Mouse (Mus musculus): ENCODE measurements around the gene Odr4. TPM values are rescaled to one million over a fixed set of nuclear protein-coding genes. Genes with fewer than 3 reads are reported as not detected.

Gene Odr4
- total RNA-seq (2012; rRNA removed) (26.6 and 34.0 TPM in 2 replicates), total RNA-seq (2014; rRNA removed) (54.7 and 60.0 TPM in 2 replicates), polyA plus RNA-seq (2012; ENCODE audit: insufficient read length, low read depth) (25.0 and 27.6 TPM in 2 replicates)

DNA sequence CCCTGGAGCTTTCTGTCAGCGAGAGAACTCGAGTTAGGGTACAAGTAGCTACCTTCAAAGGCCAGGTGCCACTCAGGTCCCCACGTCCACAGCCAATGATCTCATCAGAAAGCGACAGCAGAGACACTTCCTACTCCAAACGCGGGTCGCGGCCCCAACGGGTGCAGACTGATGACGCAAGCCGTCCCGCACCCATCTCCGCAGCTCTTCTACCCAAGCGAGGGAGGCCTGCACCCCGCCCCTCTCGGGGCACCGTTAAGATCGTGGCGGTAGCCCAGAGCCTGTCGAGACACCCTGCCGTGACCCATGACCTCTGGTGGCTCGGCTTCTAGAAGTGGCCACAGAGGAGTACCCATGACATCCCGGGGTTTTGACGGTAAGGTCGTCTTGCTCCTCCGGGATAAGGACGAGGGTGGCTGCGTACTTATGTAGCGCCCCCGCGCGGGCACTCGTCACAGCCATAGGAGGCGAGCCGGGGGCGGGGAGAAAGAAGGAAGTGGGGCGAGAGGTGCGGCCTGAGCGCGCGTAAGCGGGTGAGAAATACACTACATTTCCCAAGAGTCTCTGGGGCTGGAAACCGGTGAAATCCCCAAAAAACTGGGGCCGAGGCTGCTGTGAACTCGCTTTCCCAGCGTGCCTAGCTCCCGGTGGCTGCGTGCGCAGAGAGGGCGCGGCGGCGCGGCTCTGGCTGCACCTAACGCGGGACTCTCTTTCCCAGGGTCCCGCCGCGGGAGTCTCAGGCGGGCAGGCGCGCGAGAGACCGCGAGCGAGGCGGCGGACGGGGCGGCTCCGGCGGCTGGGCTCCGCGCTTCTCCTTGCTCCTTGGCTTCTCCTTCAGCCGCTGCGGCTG, at the start of gene Odr4, which contains the start of gene Tpr:
Gene Odr4, minus strand, starts transcription at position 443 of the 850 bp plus-strand sequence.
Gene Tpr, plus strand, starts transcription at position 201 of the 850 bp plus-strand sequence.
- Histone ChIP-seq H3K27ac (ENCODE audit: insufficient read depth, low read depth) (peak within 1 kb of the TSS; percentile 76), H3K9ac (ENCODE audit: insufficient read depth, low read depth) (peak within 1 kb of the TSS; percentile 97), H3K36me3 (replicated peaks in 1 of 2; ENCODE audit: control insufficient read depth in 1 of 2, insufficient read depth in 1 of 2, low read length in 1 of 2) (peaks cover 17 to 39% of the 10 kb centered on the region in 2 experiments), H3K79me2 (replicated peaks; ENCODE audit: control insufficient read depth, extremely low read depth, insufficient read depth, poor library complexity, severe bottlenecking) (peaks cover 47% of the 10 kb centered on the region), H3K27me3 (replicated peaks) (no peaks in the 10 kb centered on the region), H3K4me2 (ENCODE audit: insufficient read depth, low read depth, poor library complexity, severe bottlenecking) (peak within 1 kb of the TSS; percentile 51; the same call in 1 of the 2 replicates), H3K4me1 (ENCODE audit: control insufficient read depth in 1 of 2, insufficient read depth in 2 of 2) (peaks cover 6 to 44% of the 10 kb centered on the region in 2 experiments), H3K9me3 (replicated peaks; ENCODE audit: low read length) (peaks cover 3% of the 10 kb centered on the region), H3K4me3 (replicated peaks in 1 of 3; ENCODE audit: low read depth in 2 of 3, low read length in 2 of 3, poor library complexity in 1 of 3) (peak within 1 kb of the TSS; percentile 79 to 95 (median 95))
- DNase-seq (ENCODE audit: extremely low read depth), result peak; percentile 99
- dilution Hi-C loops (cut with MboI; ENCODE audit: extremely low pct_ligation_motif_present, extremely low pct_unique_long_range_greater_than_20kb, low sequenced_read_pairs) (no loop called here), in situ Hi-C loops (cut with MboI; ENCODE audit: low pct_ligation_motif_present, low pct_unique_long_range_greater_than_20kb, low sequenced_read_pairs) (loop anchor here (25.0 kb wide), 1 partner anchor 556 kb away; no protein-coding TSS in a partner anchor)
- TF ChIP-seq POLR2AphosphoS2 (IDR thresholded peaks at IDR 0.05; ENCODE audit: low read depth, low read length), result 0 out of 2 replicates have a peak, but pooled peaks have one; percentile 25
- TF ChIP-seq MAZ (IDR thresholded peaks at IDR 0.05; ENCODE audit: low read depth, low read length), result no peak
- no peak for TF ChIP-seq MAFK (IDR thresholded peaks at IDR 0.05; ENCODE audit: insufficient replicate concordance, low read length)
- TF ChIP-seq TBP (conservative IDR thresholded peaks at IDR 0.05; ENCODE audit: low read depth, low read length), result peak; percentile 49
- peak; percentile 95 for TF ChIP-seq CHD2 (IDR thresholded peaks at IDR 0.05; ENCODE audit: low read length)
- peak; percentile 87 for TF ChIP-seq POLR2A (IDR thresholded peaks at IDR 0.05; ENCODE audit: low read depth, low read length)
- no peak for TF ChIP-seq JUND (conservative IDR thresholded peaks at IDR 0.05; ENCODE audit: low read depth, low read length)
- TF ChIP-seq MEF2A (IDR thresholded peaks at IDR 0.05; ENCODE audit: borderline replicate concordance, low read depth, low read length), result peak; percentile 65
- TF ChIP-seq NRF1 (IDR thresholded peaks at IDR 0.05; ENCODE audit: low read depth, low read length), result peak; percentile 93
- peak; percentile 12; the same call in 1 of the 2 replicates for TF ChIP-seq SMC3 (IDR thresholded peaks at IDR 0.05; ENCODE audit: low read depth, low read length)
- peak; percentile 88 for TF ChIP-seq TCF12 (IDR thresholded peaks at IDR 0.05; ENCODE audit: low read depth, low read length)
- peak; percentile 11; the same call in 1 of the 2 replicates for TF ChIP-seq EP300 (IDR thresholded peaks at IDR 0.05; ENCODE audit: low read length)
- no peak; the same call in 1 of the 2 replicates for TF ChIP-seq RCOR1 (conservative IDR thresholded peaks at IDR 0.05; ENCODE audit: low read depth, low read length)
- TF ChIP-seq ZNF384 (IDR thresholded peaks at IDR 0.05; ENCODE audit: low read depth, low read length), result peak; percentile 56
- peak; percentile 87; the same call in 1 of the 2 replicates for TF ChIP-seq E2F4 (IDR thresholded peaks at IDR 0.05; ENCODE audit: insufficient replicate concordance, low read depth, low read length)
- TF ChIP-seq ZC3H11A (IDR thresholded peaks at IDR 0.05; ENCODE audit: low read depth, low read length), result no peak
- TF ChIP-seq USF1 (IDR thresholded peaks at IDR 0.05; ENCODE audit: low read depth, low read length), result no peak
- TF ChIP-seq SIN3A (IDR thresholded peaks at IDR 0.05; ENCODE audit: low read length), result 0 out of 2 replicates have a peak, but pooled peaks have one; percentile 65
- TF ChIP-seq NELFE (IDR thresholded peaks at IDR 0.05; ENCODE audit: low read depth, low read length), result peak; percentile 82
- 0 out of 2 replicates have a peak, but pooled peaks have one; percentile 31 for TF ChIP-seq BHLHE40 (IDR thresholded peaks at IDR 0.05; ENCODE audit: low read depth, low read length)
- TF ChIP-seq ZMIZ1 (IDR thresholded peaks at IDR 0.05; ENCODE audit: low read depth, low read length), result peak; percentile 77
- peak; percentile 93 for TF ChIP-seq MYC (IDR thresholded peaks at IDR 0.05; ENCODE audit: low read depth, low read length)
- no peak for TF ChIP-seq ZKSCAN1 (IDR thresholded peaks at IDR 0.05; ENCODE audit: borderline replicate concordance, low read depth, low read length)
- TF ChIP-seq KAT2A (IDR thresholded peaks at IDR 0.05; ENCODE audit: insufficient replicate concordance, low read length), result peak; percentile 97
- no peak for TF ChIP-seq CHD1 (IDR thresholded peaks at IDR 0.05; ENCODE audit: low read depth, low read length)
- peak; percentile 67; the same call in 1 of the 2 replicates for TF ChIP-seq GABPA (IDR thresholded peaks at IDR 0.05; ENCODE audit: insufficient replicate concordance, low read depth, low read length)
- peak; percentile 71; the same call in 1 of the 2 replicates for TF ChIP-seq UBTF (IDR thresholded peaks at IDR 0.05; ENCODE audit: low read depth, low read length)
- TF ChIP-seq HCFC1 (IDR thresholded peaks at IDR 0.05; ENCODE audit: low read depth, low read length), result peak; percentile 89
- peak in 1 of 2 experiments; percentile 77; a peak in 2 of 4 replicates for TF ChIP-seq CTCF (conservative IDR thresholded peaks at IDR 0.05 in 1 of 2, IDR thresholded peaks at IDR 0.05 in 1 of 2; ENCODE audit: low read depth in 2 of 2, low read length in 2 of 2)
- TF ChIP-seq IRF4 (IDR thresholded peaks at IDR 0.05; ENCODE audit: low read depth, low read length), result peak; percentile 72
- peak; percentile 84 for TF ChIP-seq MXI1 (IDR thresholded peaks at IDR 0.05; ENCODE audit: low read depth, low read length)
- TF ChIP-seq JUN (IDR thresholded peaks at IDR 0.05; ENCODE audit: insufficient read depth, low read depth, low read length), result no peak
- TF ChIP-seq ELF1 (IDR thresholded peaks at IDR 0.05; ENCODE audit: low read depth, low read length), result peak; percentile 92
- TF ChIP-seq ETS1 (conservative IDR thresholded peaks at IDR 0.05; ENCODE audit: low read depth, low read length), result peak; percentile 52
- TF ChIP-seq PAX5 (IDR thresholded peaks at IDR 0.05; ENCODE audit: low read length), result no peak
- no peak for TF ChIP-seq USF2 (conservative IDR thresholded peaks at IDR 0.05; ENCODE audit: low read depth, low read length)
- TF ChIP-seq MAX (IDR thresholded peaks at IDR 0.05; ENCODE audit: low read length), result peak; percentile 84

Measured in CH12.LX (cell line).